Mouse (Mus musculus): ENCODE measurements at regions not wholly inside any gene's neighbourhood (a gene's known extent, or its start where the extent isn't known, plus 50 kb on each side); places are given as distances from the start of the nearest gene placed in this dataset.

GRCm38 (mm10) chr1:52397460-52397859, 103.0 kb downstream of the Nab1 start:
- no peak for ATAC-seq (ENCODE audit: poor library complexity, severe bottlenecking)

- no peak for ATAC-seq (ENCODE audit: poor library complexity, severe bottlenecking)
Observed at GRCm38 (mm10) chr1:52392933-52393332, 107.5 kb downstream of the Nab1 start.

GRCm38 (mm10) chr1:52388836-52389235, 111.6 kb downstream of the Nab1 start:
- no peak for ATAC-seq (ENCODE audit: poor library complexity, severe bottlenecking)

GRCm38 (mm10) chr1:52388118-52388517, 112.4 kb downstream of the Nab1 start:
- peak; percentile 21 for ATAC-seq (ENCODE audit: poor library complexity, severe bottlenecking)

- no peak for ATAC-seq (ENCODE audit: poor library complexity, severe bottlenecking)
Observed at GRCm38 (mm10) chr1:52387062-52387461, 113.4 kb downstream of the Nab1 start.

- ATAC-seq (ENCODE audit: poor library complexity, severe bottlenecking) = no peak
Observed at GRCm38 (mm10) chr1:52375320-52375719, 125.2 kb downstream of the Nab1 start.

GRCm38 (mm10) chr1:52374666-52375065, 125.8 kb downstream of the Nab1 start:
- peak; percentile 30; the same call in 1 of the 2 replicates for ATAC-seq (ENCODE audit: poor library complexity, severe bottlenecking)

GRCm38 (mm10) chr1:52373817-52374216, 126.7 kb downstream of the Nab1 start:
- no peak for ATAC-seq (ENCODE audit: poor library complexity, severe bottlenecking)

GRCm38 (mm10) chr1:52366386-52366785, 133.4 kb upstream of the Gls start:
- 0 out of 2 replicates have a peak, but pooled peaks have one; percentile 33 for ATAC-seq (ENCODE audit: poor library complexity, severe bottlenecking)

GRCm38 (mm10) chr1:52363625-52364024, 130.6 kb upstream of the Gls start:
- no peak for ATAC-seq (ENCODE audit: poor library complexity, severe bottlenecking)

GRCm38 (mm10) chr1:52362976-52363375, 129.9 kb upstream of the Gls start:
- no peak for ATAC-seq (ENCODE audit: poor library complexity, severe bottlenecking)

- no peak for ATAC-seq (ENCODE audit: poor library complexity, severe bottlenecking)
Observed at GRCm38 (mm10) chr1:52354041-52354582, 121.1 kb upstream of the Gls start.

GRCm38 (mm10) chr1:52342127-52342526, 109.1 kb upstream of the Gls start:
- ATAC-seq (ENCODE audit: poor library complexity, severe bottlenecking) = peak; percentile 52

GRCm38 (mm10) chr1:52338704-52339103, 105.7 kb upstream of the Gls start:
- ATAC-seq (ENCODE audit: poor library complexity, severe bottlenecking) = no peak

- ATAC-seq (ENCODE audit: poor library complexity, severe bottlenecking) = no peak
Observed at GRCm38 (mm10) chr1:52338243-52338642, 105.2 kb upstream of the Gls start.

GRCm38 (mm10) chr1:52336696-52337095, 103.7 kb upstream of the Gls start:
- ATAC-seq (ENCODE audit: poor library complexity, severe bottlenecking) = no peak

GRCm38 (mm10) chr1:52332013-52332412, 99.0 kb upstream of the Gls start:
- ATAC-seq (ENCODE audit: poor library complexity, severe bottlenecking) = no peak

- ATAC-seq (ENCODE audit: poor library complexity, severe bottlenecking) = peak; percentile 97
Observed at GRCm38 (mm10) chr1:52331442-52331841, 98.4 kb upstream of the Gls start.

GRCm38 (mm10) chr1:52330496-52330895, 97.5 kb upstream of the Gls start:
- ATAC-seq (ENCODE audit: poor library complexity, severe bottlenecking) = no peak

GRCm38 (mm10) chr1:52328507-52328906, 95.5 kb upstream of the Gls start:
- no peak for ATAC-seq (ENCODE audit: poor library complexity, severe bottlenecking)

- ATAC-seq (ENCODE audit: poor library complexity, severe bottlenecking) = no peak
Observed at GRCm38 (mm10) chr1:52324356-52324755, 91.3 kb upstream of the Gls start.

- no peak for ATAC-seq (ENCODE audit: poor library complexity, severe bottlenecking)
Observed at GRCm38 (mm10) chr1:52312076-52312633, 79.1 kb upstream of the Gls start.

GRCm38 (mm10) chr1:52306892-52307291, 73.9 kb upstream of the Gls start:
- ATAC-seq (ENCODE audit: poor library complexity, severe bottlenecking) = peak; percentile 43; the same call in 1 of the 2 replicates

Data from megakaryocyte, adult 5-6 weeks (primary cell).